Mouse (Mus musculus): ENCODE data around the gene Helt. TPM values are rescaled to one million over a fixed set of nuclear protein-coding genes. Genes with fewer than 3 reads are reported as not detected.

Gene Helt
- polyA plus RNA-seq, 1 experiment from 2014 or later: not detected

Other genes with a start within 250 kb of the Helt start
- gene Cfap97, start 142.9 kb downstream of the Helt start, polyA plus RNA-seq (2014; fragmentation: Nextera tagmentation; extraction: Ambion mirVana): 19.8 and 21.0 TPM in 2 replicates
- 11.1 and 11.2 TPM in 2 replicates for gene Snx25, start 142.5 kb downstream of the Helt start, polyA plus RNA-seq (2014; fragmentation: Nextera tagmentation; extraction: Ambion mirVana)
- 516 and 522 TPM in 2 replicates for gene Slc25a4, start 83.4 kb downstream of the Helt start, polyA plus RNA-seq (2014; fragmentation: Nextera tagmentation; extraction: Ambion mirVana)
- 24.8 and 25.2 TPM in 2 replicates for gene Acsl1, start 176.4 kb upstream of the Helt start, polyA plus RNA-seq (2014; fragmentation: Nextera tagmentation; extraction: Ambion mirVana)